Mouse (Mus musculus): ENCODE measurements around the gene Sdc1. TPM values are rescaled to one million over a fixed set of nuclear protein-coding genes. Genes with fewer than 3 reads are reported as not detected.

The Sdc1 gene
- polyA plus RNA-seq, 1 experiment = 156 TPM

DNA sequence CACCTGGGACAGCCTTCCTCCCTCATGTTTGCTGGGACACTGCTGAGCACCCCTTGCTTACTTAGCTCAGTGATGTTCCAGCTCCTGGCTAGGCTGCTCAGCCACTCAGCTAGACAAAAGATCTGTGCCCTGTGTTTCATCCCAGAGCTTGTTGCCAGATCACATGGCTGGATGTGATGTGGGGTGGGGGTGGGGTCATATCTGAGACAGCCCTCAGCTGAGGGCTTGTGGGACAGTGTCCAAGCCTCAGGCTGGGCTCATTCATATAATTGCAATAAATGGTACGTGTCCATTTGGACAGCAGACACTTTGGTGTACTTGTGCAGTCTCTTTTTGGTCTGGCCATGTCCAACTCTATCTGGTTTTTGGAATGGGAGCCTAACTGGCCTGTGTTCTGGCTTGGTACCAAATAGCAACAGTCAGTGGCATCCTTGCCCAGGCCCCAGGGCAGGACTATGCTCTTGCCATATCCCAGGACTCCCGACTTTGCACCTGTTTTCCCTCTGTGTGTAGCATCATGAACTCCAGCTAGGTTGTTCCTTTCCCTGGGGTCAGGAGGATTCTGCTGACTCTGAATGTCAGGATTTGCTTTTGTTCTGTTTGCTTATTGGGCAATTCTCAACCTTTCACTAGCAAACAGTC lies 22.4 kb downstream of the Sdc1 start:
- peaks cover 14% of the 10 kb centered on the region for H3K79me2 ChIP-seq (ENCODE audit: control insufficient read depth, insufficient read depth)
- H3K36me3 ChIP-seq (ENCODE audit: control insufficient read depth, insufficient read depth) = peaks cover 14% of the 10 kb centered on the region
- H3K4me3 ChIP-seq = no peak overlapping the region
- H3K27me3 ChIP-seq (ENCODE audit: control insufficient read depth, insufficient read depth, insufficient read length) = no peaks in the 10 kb centered on the region
- TF ChIP-seq MAX (IDR thresholded peaks at IDR 0.05; ENCODE audit: low read depth) (no peak), TCF12 (IDR thresholded peaks at IDR 0.05; ENCODE audit: insufficient read depth, poor library complexity, severe bottlenecking) (no peak), REST (IDR thresholded peaks at IDR 0.05; ENCODE audit: insufficient read depth, insufficient read length) (no peak), MYOD1 (IDR thresholded peaks at IDR 0.05; ENCODE audit: control insufficient read depth in 1 of 3, insufficient read length in 2 of 3, low read depth in 2 of 3) (no peak), SRF (IDR thresholded peaks at IDR 0.05; ENCODE audit: control insufficient read depth, insufficient read length, low read depth) (no peak), TCF3 (IDR thresholded peaks at IDR 0.05; ENCODE audit: insufficient read length, low read depth) (no peak)
- no peak overlapping the region for H3K4me2 ChIP-seq (ENCODE audit: low read depth)
- no peak overlapping the region for H3ac ChIP-seq (ENCODE audit: control insufficient read depth, insufficient read length)

DNA sequence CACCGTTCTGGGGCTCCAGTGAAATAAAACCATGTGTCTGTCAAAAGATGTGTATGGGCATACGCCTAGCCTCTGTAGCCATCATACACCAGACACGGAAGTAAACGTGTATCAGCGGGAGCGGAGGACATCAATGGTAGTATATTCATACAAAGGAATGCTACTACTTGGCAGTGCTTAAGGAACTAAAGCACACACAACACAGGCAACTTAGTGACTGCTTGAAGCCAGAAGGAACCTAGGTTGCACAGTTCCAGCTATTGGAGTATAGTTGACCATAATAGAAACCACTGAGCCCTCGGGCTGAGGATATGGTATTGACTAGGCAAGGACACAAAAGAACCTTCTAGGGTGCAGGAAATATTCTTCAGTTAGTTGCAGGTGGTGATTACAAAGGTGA lies 26.8 kb downstream of the Sdc1 start:
- TF ChIP-seq MYOD1 (IDR thresholded peaks at IDR 0.05; ENCODE audit: control insufficient read depth in 1 of 3, insufficient read length in 2 of 3, low read depth in 2 of 3) (no peak), POLR2A (IDR thresholded peaks at IDR 0.05; ENCODE audit: insufficient read length, low read depth) (no peak), USF1 (IDR thresholded peaks at IDR 0.05; ENCODE audit: low read depth) (no peak), E2F4 (IDR thresholded peaks at IDR 0.05; ENCODE audit: insufficient read depth) (no peak), TCF3 (IDR thresholded peaks at IDR 0.05; ENCODE audit: insufficient read length, low read depth) (no peak), POLR2AphosphoS2 (IDR thresholded peaks at IDR 0.05; ENCODE audit: insufficient read length, low read depth) (no peak), MYOG (IDR thresholded peaks at IDR 0.05; ENCODE audit: control insufficient read depth in 1 of 3, insufficient read depth in 1 of 3, insufficient read length in 2 of 3, low read depth in 2 of 3) (no peak), SRF (IDR thresholded peaks at IDR 0.05; ENCODE audit: control insufficient read depth, insufficient read length, low read depth) (no peak), MAX (IDR thresholded peaks at IDR 0.05; ENCODE audit: low read depth) (no peak), CEBPB (IDR thresholded peaks at IDR 0.05; ENCODE audit: insufficient read depth, poor library complexity, severe bottlenecking) (no peak), REST (IDR thresholded peaks at IDR 0.05; ENCODE audit: insufficient read depth, insufficient read length) (no peak), TCF12 (IDR thresholded peaks at IDR 0.05; ENCODE audit: insufficient read depth, poor library complexity, severe bottlenecking) (no peak)
- no peaks in the 10 kb centered on the region for H3K79me2 ChIP-seq (ENCODE audit: control insufficient read depth, insufficient read depth)
- no peak overlapping the region for H3ac ChIP-seq (ENCODE audit: control insufficient read depth, insufficient read length)
- no peak overlapping the region for H3K4me3 ChIP-seq
- H3K36me3 ChIP-seq (ENCODE audit: control insufficient read depth, insufficient read depth) = peaks cover 14% of the 10 kb centered on the region
- H3K27me3 ChIP-seq (ENCODE audit: control insufficient read depth, insufficient read depth, insufficient read length) = no peaks in the 10 kb centered on the region
- no peak overlapping the region for H3K4me2 ChIP-seq (ENCODE audit: low read depth)

DNA sequence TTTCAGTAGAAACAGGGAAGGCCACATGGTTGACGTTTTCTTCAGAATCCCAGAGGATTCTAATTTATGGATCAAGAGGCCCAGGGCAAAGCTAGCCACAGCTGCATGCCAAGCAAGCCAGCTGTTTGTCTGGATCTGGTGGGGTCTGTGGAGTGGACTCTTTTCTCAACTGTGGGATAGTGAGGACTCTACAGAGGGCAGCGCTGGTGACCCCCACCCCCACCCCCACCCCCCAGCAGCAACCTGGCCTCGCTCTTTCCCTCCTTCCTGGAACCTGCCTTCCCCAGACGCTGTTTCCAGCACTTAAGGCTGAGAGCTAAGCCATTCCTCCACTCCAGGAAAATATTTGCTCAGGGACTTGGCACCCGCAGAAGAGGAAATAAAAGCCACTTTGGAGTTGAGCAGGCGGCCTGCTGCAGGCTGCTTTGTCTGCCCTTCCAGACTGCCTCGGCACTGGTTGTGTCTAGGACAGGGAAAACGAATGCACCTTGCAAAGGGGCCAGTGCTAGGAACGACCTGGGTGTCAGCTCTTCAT lies 27.4 kb downstream of the Sdc1 start:
- Histone ChIP-seq H3ac (ENCODE audit: control insufficient read depth, insufficient read length) (no peak overlapping the region), H3K27me3 (ENCODE audit: control insufficient read depth, insufficient read depth, insufficient read length) (no peaks in the 10 kb centered on the region), H3K79me2 (ENCODE audit: control insufficient read depth, insufficient read depth) (no peaks in the 10 kb centered on the region), H3K4me3 (no peak overlapping the region), H3K4me2 (ENCODE audit: low read depth) (no peak overlapping the region), H3K36me3 (ENCODE audit: control insufficient read depth, insufficient read depth) (peaks cover 11% of the 10 kb centered on the region)
- TF ChIP-seq POLR2A (IDR thresholded peaks at IDR 0.05; ENCODE audit: insufficient read length, low read depth) (no peak), MAX (IDR thresholded peaks at IDR 0.05; ENCODE audit: low read depth) (no peak), TCF12 (IDR thresholded peaks at IDR 0.05; ENCODE audit: insufficient read depth, poor library complexity, severe bottlenecking) (no peak), POLR2AphosphoS2 (IDR thresholded peaks at IDR 0.05; ENCODE audit: insufficient read length, low read depth) (no peak), SRF (IDR thresholded peaks at IDR 0.05; ENCODE audit: control insufficient read depth, insufficient read length, low read depth) (no peak), USF1 (IDR thresholded peaks at IDR 0.05; ENCODE audit: low read depth) (no peak), MYOD1 (IDR thresholded peaks at IDR 0.05; ENCODE audit: control insufficient read depth in 1 of 3, insufficient read length in 2 of 3, low read depth in 2 of 3) (no peak), MYOG (IDR thresholded peaks at IDR 0.05; ENCODE audit: control insufficient read depth in 1 of 3, insufficient read depth in 1 of 3, insufficient read length in 2 of 3, low read depth in 2 of 3) (no peak), TCF3 (IDR thresholded peaks at IDR 0.05; ENCODE audit: insufficient read length, low read depth) (no peak), REST (IDR thresholded peaks at IDR 0.05; ENCODE audit: insufficient read depth, insufficient read length) (no peak), CEBPB (IDR thresholded peaks at IDR 0.05; ENCODE audit: insufficient read depth, poor library complexity, severe bottlenecking) (no peak), E2F4 (IDR thresholded peaks at IDR 0.05; ENCODE audit: insufficient read depth) (no peak)

DNA sequence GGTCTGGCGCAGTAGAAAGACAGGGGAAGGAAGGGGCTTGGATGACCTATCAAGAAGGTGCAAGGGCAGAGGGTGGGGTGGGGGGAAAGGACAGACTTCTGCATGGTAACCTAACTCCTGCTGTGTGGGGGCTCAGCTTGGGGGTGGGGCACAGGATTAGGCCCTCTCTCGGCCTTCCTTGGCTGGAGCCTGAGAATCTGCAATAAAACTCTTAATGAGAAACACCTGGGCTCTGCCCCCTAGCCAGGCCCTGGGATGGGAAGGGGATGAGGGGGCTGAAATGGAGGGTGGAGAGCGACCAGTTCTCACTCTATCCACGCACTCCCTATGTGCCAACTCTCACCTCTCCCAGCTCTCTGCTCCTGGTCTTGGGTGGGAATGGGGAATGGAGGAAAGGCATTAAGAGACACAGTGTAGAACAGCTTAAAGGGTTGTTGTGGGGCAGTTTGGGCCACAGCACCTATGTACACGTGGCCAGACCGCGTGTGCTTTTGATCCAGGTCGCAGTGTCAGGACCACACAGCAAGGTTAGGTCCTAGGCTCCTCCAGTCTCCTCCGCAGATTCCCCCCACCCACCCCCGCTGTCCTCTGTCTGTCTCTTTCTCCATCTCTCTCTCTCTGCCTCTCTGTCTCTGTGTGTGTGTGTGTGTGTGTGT lies 32.4 kb downstream of the Sdc1 start:
- Histone ChIP-seq H3K4me3 (no peak overlapping the region), H3K4me2 (ENCODE audit: low read depth) (no peak overlapping the region), H3K27me3 (ENCODE audit: control insufficient read depth, insufficient read depth, insufficient read length) (no peaks in the 10 kb centered on the region), H3K36me3 (ENCODE audit: control insufficient read depth, insufficient read depth) (no peaks in the 10 kb centered on the region), H3K79me2 (ENCODE audit: control insufficient read depth, insufficient read depth) (no peaks in the 10 kb centered on the region), H3ac (ENCODE audit: control insufficient read depth, insufficient read length) (no peak overlapping the region)
- TF ChIP-seq POLR2AphosphoS2 (IDR thresholded peaks at IDR 0.05; ENCODE audit: insufficient read length, low read depth) (no peak), POLR2A (IDR thresholded peaks at IDR 0.05; ENCODE audit: insufficient read length, low read depth) (no peak), REST (IDR thresholded peaks at IDR 0.05; ENCODE audit: insufficient read depth, insufficient read length) (no peak), SRF (IDR thresholded peaks at IDR 0.05; ENCODE audit: control insufficient read depth, insufficient read length, low read depth) (no peak), MYOD1 (IDR thresholded peaks at IDR 0.05; ENCODE audit: control insufficient read depth in 1 of 3, insufficient read length in 2 of 3, low read depth in 2 of 3) (no peak), MAX (IDR thresholded peaks at IDR 0.05; ENCODE audit: low read depth) (no peak), TCF3 (IDR thresholded peaks at IDR 0.05; ENCODE audit: insufficient read length, low read depth) (no peak), CEBPB (IDR thresholded peaks at IDR 0.05; ENCODE audit: insufficient read depth, poor library complexity, severe bottlenecking) (no peak), MYOG (IDR thresholded peaks at IDR 0.05; ENCODE audit: control insufficient read depth in 1 of 3, insufficient read depth in 1 of 3, insufficient read length in 2 of 3, low read depth in 2 of 3) (no peak), TCF12 (IDR thresholded peaks at IDR 0.05; ENCODE audit: insufficient read depth, poor library complexity, severe bottlenecking) (no peak), E2F4 (IDR thresholded peaks at IDR 0.05; ENCODE audit: insufficient read depth) (no peak), USF1 (IDR thresholded peaks at IDR 0.05; ENCODE audit: low read depth) (no peak)

Data from myocyte (in vitro differentiated cells).